Mouse (Mus musculus) heart, postnatal 14 days (tissue): ENCODE data around the gene Figla. TPM values are rescaled to one million over a fixed set of nuclear protein-coding genes. Genes with fewer than 3 reads are reported as not detected.
A peak's percentile ranks its signal among the peaks of the same experiment; 100 is the strongest.
"Not testable (repeated sequence)": the region's sequence is repeated elsewhere in the genome, so short reads cannot be mapped to it uniquely, and the experiment has no call there.

Experiments used
- DNase-seq, 2 experiments: peaks; one replicate each; pipeline ENCODE4 v3.0.0; 2021 to 2022
- intact Hi-C: fragments of 180-260 bp; cut with DNase I; formaldehyde crosslinking; loops from one replicate; pipeline ENCODE4 v1.15.1; 2025
- long read RNA-seq, 2 experiments: library from polyadenylated mRNA; stranded (forward); transcript quantifications; one replicate each; pipeline ENCODE4 v2.0.0; 2021
- total RNA-seq, 2 experiments: library from RNA; stranded (reverse); gene quantifications; 2 replicates each; pipeline ENCODE4 v1.2.3; 2021

Figla gene
- not detected for total RNA-seq
- long read RNA-seq, experiment 1 = 0 reads
- long read RNA-seq, experiment 2 = 0 reads

DNA sequence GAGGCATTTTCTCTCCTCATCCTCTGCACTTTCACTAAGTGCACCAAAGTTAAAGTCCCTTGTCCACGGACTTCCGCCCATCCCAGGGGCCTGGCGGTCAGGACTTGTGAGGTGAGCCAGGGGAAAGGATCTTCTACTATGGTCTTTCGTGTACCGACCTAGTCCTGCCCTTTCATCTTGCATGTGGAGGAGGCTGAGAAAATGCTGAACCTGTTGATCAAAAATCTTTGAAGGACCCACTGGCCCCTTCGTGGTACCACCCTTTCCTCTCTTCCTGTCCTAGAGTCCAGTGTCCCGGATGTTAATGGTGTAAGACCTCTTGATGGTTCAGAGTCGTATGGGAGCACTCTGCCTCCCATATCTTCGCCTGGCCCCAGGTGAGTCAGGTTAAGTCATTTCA, at the start of gene Figla:
Figla (plus strand) TSS at position 301 of the 400 bp plus-strand sequence.
- intact Hi-C loops = no loop called here
- DNase-seq = no peak

DNA sequence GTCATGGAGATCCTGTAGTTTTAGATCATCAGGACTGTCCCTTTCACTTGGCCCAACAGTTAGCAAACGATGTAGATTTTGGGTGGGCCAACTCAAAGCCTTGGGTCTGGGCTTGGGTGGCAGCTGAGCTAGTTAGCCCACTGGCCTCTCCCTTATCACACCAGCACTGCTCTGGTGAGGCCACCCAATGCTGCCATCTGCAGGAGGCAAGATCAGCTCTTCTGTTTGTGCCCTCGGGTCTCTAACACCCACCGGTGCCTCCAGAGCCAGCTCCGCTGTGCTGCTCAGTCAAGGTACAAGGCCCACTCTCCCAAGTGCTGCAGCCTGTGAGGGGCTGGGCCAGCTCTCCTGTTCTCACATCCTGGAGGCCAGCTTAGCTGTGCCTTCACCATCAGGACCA, 49.3 kb upstream of the Figla start:
- DNase-seq = peak in 1 of 2 experiments; percentile 8
- intact Hi-C loops = no loop called here

DNA sequence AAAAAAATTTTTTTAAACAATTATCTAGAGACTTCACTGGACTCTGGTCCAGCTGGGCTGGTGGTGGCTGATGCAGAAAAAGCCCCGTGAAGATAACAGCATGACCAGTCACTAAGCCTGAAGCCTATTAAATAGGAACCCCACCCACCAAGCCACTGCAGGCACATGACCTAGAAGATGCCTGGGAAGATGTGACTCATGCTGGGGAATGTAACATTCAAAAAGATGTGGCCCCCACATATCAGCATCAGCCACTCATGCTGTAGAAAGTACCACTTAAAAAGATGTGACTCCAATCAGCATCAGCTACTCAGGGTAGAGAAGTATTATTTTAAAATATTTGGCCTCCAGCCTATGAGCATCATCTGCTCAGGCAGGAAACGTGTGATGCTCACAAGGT, 46.1 kb upstream of the Figla start:
- DNase-seq = no peak
- intact Hi-C loops = no loop called here

DNA sequence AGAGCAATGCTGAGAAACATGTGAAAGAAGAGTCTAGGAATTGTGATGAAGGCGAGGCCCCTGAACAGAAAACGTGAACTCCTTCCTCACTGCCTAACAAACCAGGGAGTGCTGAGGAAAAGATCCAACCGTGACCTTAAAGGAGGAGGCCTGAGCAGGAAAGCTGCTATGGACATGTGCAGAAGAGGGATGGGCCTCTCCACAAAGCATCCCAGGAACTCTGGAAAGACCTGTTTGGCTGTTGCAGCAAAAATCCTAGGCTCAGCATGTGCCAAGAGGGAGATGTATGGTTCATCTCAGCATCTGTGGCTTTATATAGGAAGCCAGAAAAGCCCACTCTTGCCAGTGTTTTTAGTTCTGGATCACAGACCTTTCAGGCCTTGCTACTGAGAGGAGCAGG, 43.3 kb upstream of the Figla start:
- no peak for DNase-seq
- intact Hi-C loops = no loop called here

DNA sequence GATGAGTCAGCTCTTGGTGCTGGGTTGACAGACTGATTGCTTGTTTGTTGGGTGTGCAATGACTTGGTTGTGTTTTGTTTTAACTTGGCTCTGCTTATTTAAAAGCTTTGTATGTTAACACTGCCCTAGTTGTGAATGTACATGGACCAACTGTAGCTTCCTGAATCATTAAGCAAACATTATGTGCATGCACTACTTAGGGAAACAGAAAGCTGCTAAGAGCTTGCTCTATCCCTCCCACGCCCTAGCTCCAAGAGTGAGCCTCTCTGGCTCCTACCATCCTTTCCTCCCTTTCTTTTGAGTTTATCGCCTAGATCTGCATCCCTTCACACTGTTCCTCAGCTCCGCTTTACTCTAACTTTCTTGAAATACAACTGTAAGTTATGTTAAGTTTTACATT, 42.6 kb upstream of the Figla start:
- intact Hi-C loops = no loop called here
- no peak for DNase-seq

DNA sequence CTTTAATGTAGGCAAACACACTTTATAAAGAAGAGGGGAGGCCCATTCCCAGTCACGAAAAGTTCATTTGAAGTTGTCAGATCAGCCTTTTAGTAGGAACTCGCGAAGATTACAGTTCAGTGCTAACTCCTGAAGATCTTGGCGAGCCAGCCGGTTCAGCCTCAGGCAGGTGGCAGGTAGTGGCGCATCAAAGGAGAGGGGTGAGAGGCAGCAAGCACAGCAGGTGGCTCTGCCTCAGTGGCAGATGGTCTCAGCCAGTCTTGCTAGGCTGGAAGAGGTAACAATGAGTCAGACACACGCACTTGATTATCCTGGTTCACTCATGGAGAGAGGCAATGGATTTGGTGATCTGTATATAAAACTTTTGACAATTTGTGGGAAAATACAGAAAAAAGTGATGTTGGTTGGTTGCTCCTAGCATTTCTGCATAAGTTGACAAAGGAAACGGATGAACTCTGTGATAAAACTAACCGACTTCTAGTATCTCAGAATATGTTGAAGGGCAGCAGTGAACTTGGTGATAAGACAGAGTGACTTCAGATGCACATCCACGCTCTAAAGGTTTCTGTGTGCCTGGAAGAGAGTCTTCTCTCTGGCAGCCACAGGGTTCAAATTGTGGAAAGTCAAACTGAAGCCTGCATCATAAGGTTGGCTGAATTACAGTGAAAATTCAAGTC, 40.9 kb upstream of the Figla start:
- intact Hi-C loops = no loop called here
- DNase-seq = no peak

DNA sequence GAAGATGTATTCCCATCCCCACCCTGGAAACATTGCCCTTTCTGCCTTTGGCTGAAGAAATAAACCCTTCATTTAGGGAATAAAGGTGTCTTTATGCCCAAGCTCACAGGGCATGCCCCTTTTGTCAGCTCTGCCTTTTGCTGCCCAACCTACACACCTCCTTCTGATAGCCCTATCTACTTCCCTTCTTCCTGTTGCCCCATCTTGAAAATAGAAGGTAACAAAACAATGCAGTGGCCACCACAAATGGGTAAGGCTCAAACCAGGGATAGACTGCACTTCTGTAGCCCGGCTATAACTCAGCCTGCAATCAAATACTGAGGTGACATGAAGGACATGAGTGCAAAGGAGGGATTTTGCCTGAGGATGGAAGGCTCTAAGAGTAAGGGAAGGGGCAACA, 40.2 kb upstream of the Figla start:
- intact Hi-C loops = no loop called here
- no peak for DNase-seq

DNA sequence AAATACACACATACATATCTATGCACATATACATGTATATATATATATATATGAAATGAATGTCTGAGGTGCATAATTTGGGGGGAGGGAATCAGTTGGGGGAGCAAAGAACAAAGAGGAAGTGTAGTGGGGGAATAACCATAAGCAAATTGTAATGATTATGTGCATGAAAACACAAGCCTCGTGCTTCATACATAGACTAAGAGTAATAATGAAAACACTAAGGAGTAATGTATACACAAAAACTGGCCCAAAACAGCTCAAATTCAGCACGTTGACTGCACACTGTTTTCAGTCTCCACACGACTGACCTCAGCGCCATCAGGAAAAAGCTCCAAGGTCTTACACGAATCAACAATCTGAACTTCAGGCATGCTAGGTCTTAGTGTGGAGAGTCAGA, 39.7 kb upstream of the Figla start:
- no peak for DNase-seq
- intact Hi-C loops = no loop called here

DNA sequence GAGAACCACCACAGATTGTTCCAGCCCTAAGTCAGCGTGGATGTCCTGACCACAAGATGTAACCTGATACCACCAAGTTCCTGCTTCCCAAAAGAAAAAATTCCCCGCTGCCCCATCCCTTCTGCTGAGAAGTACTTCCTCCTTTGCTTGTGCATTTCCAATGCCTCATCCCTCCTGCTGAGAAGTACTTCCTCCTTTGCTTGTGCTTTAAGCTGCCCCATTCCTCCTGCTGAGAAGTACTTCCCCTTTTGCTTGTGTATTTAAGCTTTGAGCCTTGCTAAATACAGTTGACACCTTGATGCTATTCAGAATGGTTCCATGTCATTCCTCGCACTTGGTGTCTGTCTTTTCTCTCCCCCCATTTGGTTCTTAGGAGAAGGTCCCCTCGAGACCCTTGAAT, 37.2 kb upstream of the Figla start:
- DNase-seq, intact Hi-C loops: not testable (repeated sequence)

DNA sequence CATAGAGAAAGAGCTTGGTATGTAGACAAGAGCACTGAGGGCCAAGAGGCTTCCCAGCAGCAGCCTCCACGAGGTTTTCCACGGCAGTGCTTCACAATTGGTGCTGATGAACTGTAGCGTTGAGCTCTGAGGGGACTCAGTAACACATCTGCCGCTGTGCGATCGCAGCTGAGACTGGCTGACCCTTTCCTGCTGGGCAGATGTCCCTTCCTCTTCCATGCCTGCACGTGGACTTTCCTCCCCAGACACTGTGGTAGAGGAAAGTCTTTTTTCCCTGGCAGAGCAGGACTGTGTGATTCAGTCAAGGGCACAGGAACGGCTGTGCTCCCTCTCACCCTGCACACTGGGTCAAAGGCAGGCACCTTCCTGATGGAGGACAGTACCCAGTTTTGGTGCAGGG, 31.6 kb upstream of the Figla start:
- intact Hi-C loops = no loop called here
- DNase-seq = no peak

DNA sequence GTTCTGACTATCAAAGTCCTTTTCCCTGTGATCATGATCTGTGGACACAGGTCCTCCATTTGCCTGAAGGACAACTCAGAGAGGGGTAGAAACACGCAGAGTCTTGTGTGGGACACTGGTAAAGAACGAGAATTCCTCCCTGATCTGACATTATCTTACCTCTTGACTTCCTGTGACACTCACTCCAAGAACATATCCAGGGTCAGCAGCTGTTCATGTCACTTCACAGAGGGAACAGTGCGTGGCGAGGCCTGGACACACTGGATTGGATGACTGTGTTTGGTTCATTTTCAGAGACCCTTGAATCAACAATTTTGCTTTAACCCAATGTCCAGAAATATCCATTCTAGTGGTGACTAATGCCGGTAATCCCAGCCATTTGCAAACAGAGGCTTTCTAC, 26.4 kb upstream of the Figla start:
- intact Hi-C loops, DNase-seq: not testable (repeated sequence)

DNA sequence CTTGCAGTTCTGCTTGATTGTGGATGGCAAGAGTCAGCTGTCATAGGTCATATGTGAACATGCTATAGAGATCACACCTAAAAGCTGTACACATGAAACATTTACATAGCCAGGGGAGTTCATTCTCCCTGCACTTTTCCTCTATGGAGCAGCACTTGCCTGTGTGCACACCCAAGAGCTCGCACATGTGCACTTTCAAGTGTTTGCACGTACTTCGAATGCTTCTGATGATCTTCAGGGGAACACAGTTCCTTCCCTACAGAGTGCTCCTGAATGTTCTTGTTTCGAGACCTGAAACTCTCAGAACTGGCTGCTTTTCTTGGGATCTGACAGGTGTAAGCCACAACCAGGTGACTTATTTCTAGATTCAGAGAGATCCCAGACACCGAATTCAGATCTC, 25.2 kb upstream of the Figla start:
- intact Hi-C loops, DNase-seq: not testable (repeated sequence)

DNA sequence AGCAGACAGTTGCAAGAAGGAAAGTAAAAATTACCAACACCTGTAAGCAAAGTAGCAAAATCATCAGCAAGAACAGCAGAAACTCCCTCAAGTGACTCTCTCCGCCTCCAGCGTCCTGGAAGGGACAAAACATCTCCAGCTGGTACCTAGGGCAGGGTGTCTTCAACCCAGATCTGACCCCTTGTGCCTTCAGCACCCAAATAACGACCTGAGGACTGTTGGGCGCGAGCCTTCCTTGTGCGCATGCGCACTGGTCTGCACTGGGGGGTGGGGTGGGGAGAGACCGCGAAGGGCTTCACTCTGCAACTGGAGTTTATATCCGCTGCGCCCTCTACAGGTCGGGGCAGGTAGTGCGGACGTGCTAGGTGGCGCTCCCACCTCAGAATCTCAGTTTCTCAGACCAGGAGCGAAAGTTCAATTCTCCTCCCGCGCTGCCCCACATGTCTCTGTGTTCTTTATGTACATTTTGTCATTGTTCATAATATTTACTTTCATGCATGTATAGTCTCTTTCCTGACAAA, 12.5 kb upstream of the Figla start:
- DNase-seq = peak; percentile 13 to 30
- intact Hi-C loops = no loop called here

DNA sequence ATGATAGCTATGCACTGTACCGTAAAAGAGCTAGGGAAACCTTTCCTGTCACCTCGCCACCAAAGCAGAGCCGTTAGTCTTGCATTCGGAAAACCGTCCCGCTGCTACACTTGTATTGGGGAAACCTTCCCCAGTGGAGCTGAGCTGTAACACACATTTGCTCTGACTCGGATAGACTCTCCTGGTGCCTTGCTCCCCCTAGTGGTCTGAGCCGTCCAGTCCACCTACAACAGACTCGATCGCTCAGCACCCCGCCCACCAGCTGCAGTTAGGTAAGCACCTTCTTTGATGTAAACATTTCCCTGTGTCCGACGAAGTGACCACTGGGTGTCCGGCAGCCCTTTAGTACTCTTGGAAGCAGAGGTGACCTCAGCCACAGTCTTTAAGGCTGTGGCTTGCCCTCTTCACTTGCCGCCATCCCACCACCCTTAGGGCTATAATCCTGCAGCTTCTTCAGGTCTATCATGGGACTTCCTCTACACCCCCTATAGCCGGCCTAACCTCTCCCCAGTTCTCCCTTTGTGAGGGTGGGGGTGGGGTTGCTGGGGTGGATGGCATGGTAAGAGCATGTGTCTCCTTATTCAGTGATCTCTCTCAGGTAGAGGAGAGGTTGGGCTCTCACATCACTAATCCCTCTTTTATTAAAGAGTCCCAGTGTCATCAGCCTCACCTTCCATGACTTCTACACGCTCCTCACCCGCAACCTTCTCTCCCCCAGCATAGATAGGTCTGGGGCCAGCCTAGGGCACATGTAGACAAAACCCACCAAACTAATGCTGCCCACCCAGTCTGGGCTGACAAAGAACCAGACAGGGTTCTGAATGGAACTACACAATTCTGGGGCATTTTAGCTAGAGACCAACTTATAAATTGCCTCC, 11.5 kb upstream of the Figla start:
- DNase-seq = peak; percentile 70 to 79
- intact Hi-C loops = loop anchor here (5.0 kb wide), 2 partner anchors 42 to 167 kb away; partner anchors contain the start of gene Dusp11

DNA sequence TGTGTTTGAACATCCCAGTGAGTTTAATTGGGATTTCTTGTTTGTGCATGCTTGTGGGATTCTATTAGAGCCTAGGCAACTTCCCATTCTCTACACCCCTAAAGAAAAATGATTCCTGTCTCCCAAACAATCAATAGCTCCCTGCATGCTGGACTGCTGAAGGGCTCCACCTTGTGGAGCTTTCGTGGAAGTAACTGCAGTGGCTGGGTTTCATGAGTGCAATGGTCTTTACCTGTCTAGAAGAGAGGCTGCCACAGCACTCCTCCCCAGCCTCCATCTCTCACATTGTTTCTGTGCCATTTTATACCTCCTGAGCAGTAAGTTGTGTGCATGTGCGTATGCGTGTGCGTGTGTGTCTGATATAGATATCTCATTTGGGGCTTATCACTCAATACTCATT, 6.0 kb upstream of the Figla start:
- intact Hi-C loops = loop anchor here (2.0 to 5.0 kb wide), 3 partner anchors 48 to 173 kb away; partner anchors contain the start of gene Dusp11
- peak; percentile 45 to 62 for DNase-seq

DNA sequence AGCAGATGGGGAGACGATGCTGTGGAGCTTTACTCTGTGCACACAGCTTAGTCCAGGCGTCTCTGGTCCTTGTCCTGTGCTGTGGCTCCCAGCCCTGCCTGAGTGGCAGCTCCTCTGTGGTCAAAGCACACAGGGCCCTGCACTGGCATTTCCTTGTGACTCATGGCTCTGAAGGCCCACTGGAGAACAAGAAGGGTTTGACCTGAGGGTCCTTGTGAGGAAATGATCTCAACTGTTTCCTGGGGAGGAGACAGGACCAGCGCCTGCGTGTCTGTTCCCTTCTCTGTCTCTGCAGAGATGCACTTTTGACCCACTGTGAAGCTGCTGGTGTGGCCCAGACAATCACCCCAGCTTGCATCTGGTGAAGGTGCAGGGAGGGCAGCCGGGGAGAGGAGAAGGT, 1.2 kb upstream of the Figla start:
- intact Hi-C loops, DNase-seq: not testable (repeated sequence)

DNA sequence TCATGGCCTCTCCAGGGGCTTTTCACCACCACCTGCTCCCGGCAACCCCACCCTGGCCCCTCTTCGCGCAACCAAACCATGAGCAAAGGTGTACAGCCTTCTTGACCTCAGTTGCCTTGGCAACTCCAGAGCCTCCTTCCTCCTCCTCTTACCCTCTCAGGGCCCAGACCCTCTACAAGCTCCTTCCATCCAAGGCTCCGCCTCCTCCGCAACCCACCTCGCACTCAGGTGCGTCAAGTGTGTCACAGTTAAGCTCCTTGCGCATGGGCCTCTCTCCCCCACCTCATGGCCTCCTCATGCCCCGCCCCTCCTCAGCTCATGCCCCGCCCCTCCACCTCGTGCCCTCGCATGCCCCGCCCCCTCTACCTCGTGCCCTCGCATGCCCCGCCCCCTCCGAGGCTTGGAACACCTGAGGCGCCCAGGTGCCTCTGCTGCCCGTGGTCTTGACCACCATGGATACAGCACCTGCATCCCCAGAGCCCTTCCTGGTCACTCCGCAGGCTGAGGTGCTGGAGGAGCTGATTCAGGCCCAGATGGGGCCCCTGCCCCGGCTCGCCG, 901 bp downstream of the Figla start:
- no peak for DNase-seq
- intact Hi-C loops = no loop called here

DNA sequence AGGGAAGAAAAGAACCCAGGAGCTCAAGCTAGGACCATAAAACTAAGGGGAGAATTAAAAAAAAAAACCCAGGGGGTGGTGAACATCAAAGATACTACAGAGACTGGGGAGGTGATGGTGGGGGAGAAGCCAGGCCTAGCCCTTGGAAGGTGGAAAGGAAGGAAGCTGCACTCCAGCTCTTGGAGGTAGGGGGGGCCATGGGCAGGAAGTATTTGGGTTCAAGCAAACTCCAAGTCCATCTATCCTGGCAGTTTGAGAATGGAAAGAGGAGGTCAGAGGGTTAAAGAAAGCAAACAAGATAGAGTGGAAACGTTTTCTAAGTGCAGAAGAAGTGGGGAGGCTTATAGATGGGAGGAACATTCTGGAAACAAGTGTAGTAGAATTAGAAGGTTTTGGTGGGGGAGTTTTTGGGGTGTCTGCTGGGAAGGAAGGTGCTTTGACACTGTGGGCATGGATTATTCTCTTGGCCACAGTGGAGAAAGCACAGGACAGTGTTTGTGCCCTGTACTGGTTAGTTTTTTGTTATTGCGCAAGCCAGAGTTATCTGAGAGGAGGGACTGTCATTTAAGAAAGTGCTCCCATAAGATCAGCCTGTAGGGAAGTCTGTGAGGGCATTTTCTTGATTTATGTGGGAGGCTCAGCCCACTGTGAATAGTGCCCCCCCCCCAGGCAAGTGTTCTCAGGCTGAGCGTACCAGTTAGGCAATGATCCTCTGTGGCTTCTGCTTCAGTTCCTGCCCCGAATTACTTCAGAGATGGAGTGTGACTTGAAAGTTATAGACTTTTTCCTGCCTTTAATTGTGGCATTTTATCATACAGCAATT, 3.7 kb downstream of the Figla start:
- intact Hi-C loops = loop anchor here (2.0 to 5.0 kb wide), 2 partner anchors 65 to 343 kb away; no protein-coding TSS in a partner anchor
- no peak for DNase-seq

DNA sequence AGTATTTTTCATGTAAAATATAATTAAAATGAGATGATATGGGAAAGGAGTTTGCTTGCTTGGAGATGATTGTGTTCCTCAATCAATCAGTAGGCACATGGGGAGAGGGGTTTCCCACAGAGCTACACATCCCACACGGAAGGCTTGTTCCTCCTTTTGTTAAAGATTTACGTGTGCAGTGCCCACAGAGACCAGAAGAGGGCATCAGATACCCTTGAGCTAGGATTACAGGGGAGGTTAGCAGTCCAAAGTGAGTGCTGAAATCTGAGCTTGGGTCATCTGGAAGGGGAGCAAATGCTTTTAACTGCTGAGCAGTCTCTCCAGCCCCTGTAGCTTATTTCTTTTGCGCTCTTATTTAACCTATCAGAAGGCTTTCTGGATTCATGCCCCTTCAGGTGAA, 5.0 kb downstream of the Figla start:
- DNase-seq = peak; percentile 16 to 47
- intact Hi-C loops = loop anchor here (2.0 to 5.0 kb wide), 2 partner anchors 64 to 341 kb away; no protein-coding TSS in a partner anchor

DNA sequence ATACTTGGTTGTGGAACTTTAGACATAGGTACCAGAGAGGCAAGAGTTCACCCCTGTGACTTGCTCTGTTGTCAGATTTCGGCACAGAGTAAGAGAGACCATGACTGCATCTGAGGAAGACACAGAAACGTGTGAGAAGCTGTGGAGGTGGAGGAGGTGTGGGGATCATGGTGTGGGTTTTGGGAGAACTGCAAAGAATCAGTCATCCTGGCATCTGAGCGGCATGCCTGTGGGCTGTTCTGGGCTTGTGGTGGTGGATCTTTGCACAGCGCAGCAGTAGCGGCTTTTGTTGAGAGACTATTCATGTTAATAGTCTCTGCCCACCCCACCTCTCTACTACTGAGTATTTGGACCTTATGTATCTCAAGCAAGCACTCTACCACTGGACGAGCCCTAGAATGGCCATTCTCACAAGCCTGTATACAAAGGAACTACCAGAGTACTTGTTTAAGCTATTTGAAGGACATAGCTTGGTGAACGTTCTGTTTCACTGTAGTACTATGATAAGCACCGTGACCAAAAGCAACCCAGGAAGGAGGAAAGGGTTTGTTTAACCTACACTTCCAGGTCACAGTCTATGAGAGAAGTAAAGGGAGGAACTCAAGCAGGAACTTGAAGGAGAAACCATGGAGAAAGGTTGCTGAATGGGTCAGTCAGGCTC, 10.8 kb downstream of the Figla start:
- intact Hi-C loops = no loop called here
- no peak for DNase-seq
